Mouse (Mus musculus) heart, adult 2 months (tissue): ENCODE measurements at regions not wholly inside any gene's neighbourhood (a gene's known extent, or its start where the extent isn't known, plus 50 kb on each side); places are given as distances from the start of the nearest gene placed in this dataset.

ENCODE experiments used
- CTCF ChIP-seq: fragments of 200-600 bp; IDR thresholded peaks from 2 replicates; pipeline ENCODE4 v1.8.1; 2022; ENCODE audit warnings: antibody characterized with exemption, mild to moderate bottlenecking, moderate library complexity
- POLR2A ChIP-seq: fragments of 200-500 bp; IDR thresholded peaks from 2 replicates; pipeline ENCODE4 v1.6.1; 2011; ENCODE audit warnings: mild to moderate bottlenecking, low read depth, low read length, control low read depth; ENCODE audit not compliant: insufficient read depth

- no peak for TF ChIP-seq CTCF
- TF ChIP-seq POLR2A: no peak
Measured at GRCm38 (mm10) chr3:128113209-128113608, 217.1 kb upstream of the Fam241a start.
